Comparison of ENCODE assay signal across 8 mouse cellular contexts in genomic region chr6:37732385-37732784, GRCm38 (mm10).
A peak's percentile ranks its signal among the peaks of the same experiment; 100 is the strongest.
DNase-seq lines count a peak whose midpoint lies in the region; ATAC-seq and TF ChIP-seq lines count a peak whose summit lies in the region.

No protein-coding gene starts in this region.

- no peak overlapping the region for H3K27ac ChIP-seq in MEL (ENCODE audit: control insufficient read depth, low read depth, low read length)
- H3K27ac ChIP-seq in brown adipose tissue, adult 24 weeks (replicated peaks; ENCODE audit: low read depth, low read length): peak overlapping the region; percentile 91
- no peak overlapping the region for H3K27ac ChIP-seq in hindbrain, embryonic 12.5 days

- peak; percentile 65 for DNase-seq in MEL (ENCODE audit: low read depth, low spot score)
- DNase-seq in frontal cortex, postnatal 25 days (ENCODE audit: low spot score in 2 of 2): peak; percentile 33 to 44
- DNase-seq in layer of hippocampus, postnatal 14 days (ENCODE audit: low spot score in 2 of 2): peak; percentile 6 to 16
- DNase-seq in lung, postnatal 10 days: peak; percentile 95
- DNase-seq in retina, postnatal 7 days (ENCODE audit: low read depth, low spot score): peak; percentile 24
- DNase-seq in urinary bladder, postnatal 25 days (ENCODE audit: low spot score): peak; percentile 58

- WGBS in hindbrain, embryonic 12.5 days: 36% methylated on average over 10 of the region's 10 CpGs

- no peak overlapping the region for H3K9ac ChIP-seq in MEL (ENCODE audit: control insufficient read depth, low read depth, low read length, poor library complexity, severe bottlenecking)
- H3K9ac ChIP-seq in hindbrain, embryonic 12.5 days: no peak overlapping the region

- peak; percentile 28 to 34; a peak in 1 of 4 replicates for TF ChIP-seq EP300 in MEL (IDR thresholded peaks at IDR 0.05; ENCODE audit: low read depth in 1 of 2, low read length in 2 of 2)

- peak; percentile 63 for ATAC-seq in hindbrain, embryonic 12.5 days (ENCODE audit: low FRiP score)

- no peaks in the 10 kb centered on the region; a peak in 1 of 4 replicates for H3K36me3 ChIP-seq in MEL (ENCODE audit: control insufficient read depth in 1 of 2, insufficient read depth in 2 of 2, low read length in 2 of 2)
- H3K36me3 ChIP-seq in hindbrain, embryonic 12.5 days: no peaks in the 10 kb centered on the region

- no peaks in the 10 kb centered on the region for H3K4me1 ChIP-seq in MEL (ENCODE audit: control insufficient read depth in 1 of 2, insufficient read depth in 2 of 2, low read length in 2 of 2)
- peaks cover 8% of the 10 kb centered on the region; the same call in 1 of the 2 replicates for H3K4me1 ChIP-seq in brown adipose tissue, adult 24 weeks (ENCODE audit: control insufficient read depth, insufficient read depth, insufficient read length, low read length)
- H3K4me1 ChIP-seq in hindbrain, embryonic 12.5 days: peaks cover 3% of the 10 kb centered on the region; the same call in 1 of the 2 replicates

- H3K4me2 ChIP-seq in hindbrain, embryonic 12.5 days (replicated peaks): no peak overlapping the region

- no peaks in the 10 kb centered on the region for H3K9me3 ChIP-seq in MEL (replicated peaks; ENCODE audit: insufficient read depth, low read length)
- H3K9me3 ChIP-seq in hindbrain, embryonic 12.5 days (replicated peaks): peaks cover 4% of the 10 kb centered on the region; the same call in 1 of the 2 replicates

- no peak for TF ChIP-seq POLR2A in MEL (IDR thresholded peaks at IDR 0.05; ENCODE audit: control insufficient read depth in 1 of 2, insufficient read depth in 1 of 2, low read depth in 1 of 2, low read length in 2 of 2, poor library complexity in 1 of 2)

- no peak overlapping the region for H3K4me3 ChIP-seq in MEL (ENCODE audit: control insufficient read depth in 1 of 2, insufficient read depth in 1 of 2, low read depth in 2 of 2, low read length in 2 of 2)
- no peak overlapping the region for H3K4me3 ChIP-seq in brown adipose tissue, adult 24 weeks (ENCODE audit: insufficient read depth, low read depth, low read length)
- no peak overlapping the region for H3K4me3 ChIP-seq in hindbrain, embryonic 12.5 days

- H3K27me3 ChIP-seq in MEL (ENCODE audit: control insufficient read depth in 1 of 2, insufficient read depth in 2 of 2, low read length in 2 of 2): no peaks in the 10 kb centered on the region
- no peaks in the 10 kb centered on the region for H3K27me3 ChIP-seq in hindbrain, embryonic 12.5 days

- H3K79me2 ChIP-seq in MEL (ENCODE audit: control insufficient read depth, insufficient read depth, low read length, poor library complexity): no peaks in the 10 kb centered on the region

- no peak for TF ChIP-seq CTCF in MEL (IDR thresholded peaks at IDR 0.05 in 2 of 3, conservative IDR thresholded peaks at IDR 0.05 in 1 of 3; ENCODE audit: control insufficient read depth in 1 of 3, insufficient read depth in 1 of 3, low read depth in 2 of 3, low read length in 3 of 3, poor library complexity in 1 of 3, severe bottlenecking in 1 of 3)

- no peak for TF ChIP-seq RAD21 in MEL (IDR thresholded peaks at IDR 0.05; ENCODE audit: low read depth, low read length)

TF ChIP-seq in MEL, 35 proteins besides CTCF, POLR2A, EP300 and RAD21:
- TF ChIP-seq ETS1 (IDR thresholded peaks at IDR 0.05; ENCODE audit: low read depth, low read length) (peak; percentile 71), MEF2A (IDR thresholded peaks at IDR 0.05; ENCODE audit: extremely low read depth, insufficient replicate concordance, low read depth, low read length, poor library complexity, severe bottlenecking) (peak; percentile 63; the same call in 1 of the 2 replicates), GABPA (IDR thresholded peaks at IDR 0.05; ENCODE audit: low read depth, low read length) (no peak), JUND (IDR thresholded peaks at IDR 0.05; ENCODE audit: low read depth, low read length) (peak; percentile 87), POLR2AphosphoS5 (IDR thresholded peaks at IDR 0.05; ENCODE audit: borderline replicate concordance, low read depth, low read length) (no peak)
TF ChIP-seq in MEL: peak in this region for 3.

Comparison
In these comparisons a context has a peak if more than half of its experiments do, and no peak if none do; other contexts are left out.
1. DNase-seq: peak in every context shown above with its lines; median percentile 95 in lung, postnatal 10 days; 65 in MEL; 58 in urinary bladder, postnatal 25 days; 38 in frontal cortex, postnatal 25 days; 24 in retina, postnatal 7 days; 11 in layer of hippocampus, postnatal 14 days.